Mouse (Mus musculus) ES-E14 (cell line): ENCODE results near the gene Nrbp1.

ENCODE experiments used
- CHD2 ChIP-seq: IDR thresholded peaks from 2 replicates; pipeline ENCODE4 v1.6.1; 2014; ENCODE audit warnings: mild to moderate bottlenecking, low read depth, low read length, inconsistent platforms
- HCFC1 ChIP-seq: IDR thresholded peaks from 2 replicates; pipeline ENCODE4 v1.6.1; 2012; ENCODE audit warnings: low read length, inconsistent platforms, borderline replicate concordance; ENCODE audit not compliant: insufficient read depth
- MAFK ChIP-seq: IDR thresholded peaks from 2 replicates; pipeline ENCODE4 v1.6.1; 2014; ENCODE audit warnings: mild to moderate bottlenecking, low read depth, low read length, inconsistent platforms; ENCODE audit not compliant: insufficient read depth
- ZC3H11A ChIP-seq: IDR thresholded peaks from 2 replicates; pipeline ENCODE4 v1.6.1; 2012; ENCODE audit warnings: low read depth, mild to moderate bottlenecking, inconsistent platforms, low read length, borderline replicate concordance
- ZNF384 ChIP-seq: IDR thresholded peaks from 2 replicates; pipeline ENCODE4 v1.6.1; 2012; ENCODE audit warnings: low read depth, low read length, inconsistent platforms

GRCm38 (mm10) chr5:31297981-31298380 is 57.3 kb downstream of the Nrbp1 start:
- TF ChIP-seq CHD2 (no peak), ZNF384 (no peak), HCFC1 (no peak), MAFK (no peak), ZC3H11A (no peak)
